Mouse (Mus musculus): ENCODE data around the gene Gm7929. TPM values are rescaled to one million over a fixed set of nuclear protein-coding genes. Genes with fewer than 3 reads are reported as not detected.

The Gm7929 gene
- polyA plus RNA-seq (2012) = not detected in 2 replicates

DNA sequence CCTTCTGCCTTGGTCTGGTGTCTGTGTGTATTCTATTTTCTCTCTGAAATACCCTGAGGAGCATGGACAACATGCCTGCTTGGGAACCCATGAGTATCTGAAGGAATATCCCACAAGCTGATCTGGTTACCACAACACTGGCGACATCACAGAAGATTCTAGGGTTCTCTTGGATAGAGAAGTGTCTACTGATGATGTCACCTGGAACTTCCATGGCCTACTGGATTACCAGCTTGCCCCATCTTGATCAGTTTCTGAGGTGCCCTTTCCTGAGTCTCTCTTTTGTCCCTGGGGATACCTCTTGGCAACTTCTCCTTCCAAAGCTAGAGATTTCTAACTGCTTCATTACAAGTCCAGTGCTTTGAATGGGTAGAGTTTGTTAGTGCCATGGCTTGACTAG is at the start of gene Gm7929:
Gene Gm7929, minus strand, starts transcription at position 101 of the 400 bp plus-strand sequence.

DNA sequence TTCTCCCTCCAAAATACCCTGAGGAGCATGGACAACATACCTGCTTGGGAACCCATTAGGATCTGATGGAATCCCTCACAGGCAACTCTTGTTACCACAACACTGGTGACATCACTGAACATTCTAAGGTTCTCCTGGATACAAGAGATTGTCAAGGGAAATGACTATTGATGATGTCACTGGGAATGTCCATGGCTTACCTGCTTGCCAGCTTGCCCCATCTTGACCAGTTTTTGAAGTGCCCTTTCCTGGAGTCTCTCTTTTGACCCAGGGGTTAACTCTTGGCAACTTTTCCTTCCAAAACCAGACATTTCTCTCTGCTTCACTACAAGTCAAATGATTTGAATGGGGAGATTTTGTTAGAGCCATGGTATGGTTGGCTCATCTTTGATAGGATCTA is 21.9 kb upstream of the Gm7929 start, which contains the start of gene Gm47189:
Gene Gm47189, minus strand, starts transcription at position 101 of the 400 bp plus-strand sequence.

DNA sequence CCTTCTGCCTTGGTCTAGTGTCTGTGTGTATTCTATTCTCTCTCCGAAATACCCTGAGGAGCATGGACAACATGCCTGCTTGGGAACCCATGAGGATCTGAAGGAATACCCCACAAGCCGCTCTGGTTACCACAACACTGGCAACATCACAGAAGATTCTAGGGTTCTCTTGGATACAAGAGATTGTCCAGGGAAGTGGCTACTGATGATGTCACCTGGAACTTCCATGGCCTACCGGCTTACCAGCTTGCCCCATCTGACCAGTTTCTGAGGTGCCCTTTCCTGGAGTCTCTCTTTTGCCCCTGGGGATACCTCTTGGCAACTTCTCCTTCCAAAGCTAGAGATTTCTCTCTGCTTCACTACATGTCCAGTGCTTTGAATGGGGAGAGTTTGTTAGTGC is 48.6 kb downstream of the Gm7929 start, which contains the start of gene Gm8068:
Gene Gm8068, minus strand, starts transcription at position 101 of the 400 bp plus-strand sequence.

Other genes starting within 250 kb of the Gm7929 start
- not detected in 2 replicates for gene Gm7970, start 195.0 kb downstream of the Gm7929 start, polyA plus RNA-seq (2012)
- not detected in 2 replicates for gene 1700049E17Rik2, start 177.4 kb downstream of the Gm7929 start, polyA plus RNA-seq (2012)
- not detected in 2 replicates for gene Gm3072, start 126.0 kb downstream of the Gm7929 start, polyA plus RNA-seq (2012)
- not detected in 2 replicates for gene Gm3676, start 104.1 kb downstream of the Gm7929 start, polyA plus RNA-seq (2012)
- not detected in 2 replicates for gene Gm8068, start 48.7 kb downstream of the Gm7929 start, polyA plus RNA-seq (2012)
- gene Gm47189, start 21.8 kb upstream of the Gm7929 start, polyA plus RNA-seq (2012) = not detected in 2 replicates
- gene Gm7980, start 156.7 kb upstream of the Gm7929 start, polyA plus RNA-seq (2012) = not detected in 2 replicates
- not detected in 2 replicates for gene 1700049E17Rik1, start 174.3 kb upstream of the Gm7929 start, polyA plus RNA-seq (2012)
- not detected in 2 replicates for gene 1700024B05Rik, start 193.4 kb upstream of the Gm7929 start, polyA plus RNA-seq (2012)
- not detected in 2 replicates for gene Gm6401, start 217.3 kb upstream of the Gm7929 start, polyA plus RNA-seq (2012)
- not detected in 2 replicates for gene Gm3543, start 232.7 kb upstream of the Gm7929 start, polyA plus RNA-seq (2012)